Mouse (Mus musculus) fat pad, adult 2 months (tissue): ENCODE measurements at regions not wholly inside any gene's neighbourhood (a gene's known extent, or its start where the extent isn't known, plus 50 kb on each side); places are given as distances from the start of the nearest gene placed in this dataset.

Source experiments
- DNase-seq: peaks from one replicate; pipeline ENCODE4 v3.0.0-alpha.2; 2011; ENCODE audit warnings: low read depth, low spot score; ENCODE audit errors: extremely low read depth

GRCm38 (mm10) chr2:160068772-160069171 is 265.2 kb downstream of the Gm826 start:
- no peak for DNase-seq

GRCm38 (mm10) chr2:160067904-160068303 is 266.1 kb downstream of the Gm826 start:
- no peak for DNase-seq

- DNase-seq = no peak
Observed at GRCm38 (mm10) chr2:160066491-160067303, 267.3 kb downstream of the Gm826 start.

- DNase-seq = no peak
Observed at GRCm38 (mm10) chr2:160062148-160062937, 271.6 kb downstream of the Gm826 start.

DNA sequence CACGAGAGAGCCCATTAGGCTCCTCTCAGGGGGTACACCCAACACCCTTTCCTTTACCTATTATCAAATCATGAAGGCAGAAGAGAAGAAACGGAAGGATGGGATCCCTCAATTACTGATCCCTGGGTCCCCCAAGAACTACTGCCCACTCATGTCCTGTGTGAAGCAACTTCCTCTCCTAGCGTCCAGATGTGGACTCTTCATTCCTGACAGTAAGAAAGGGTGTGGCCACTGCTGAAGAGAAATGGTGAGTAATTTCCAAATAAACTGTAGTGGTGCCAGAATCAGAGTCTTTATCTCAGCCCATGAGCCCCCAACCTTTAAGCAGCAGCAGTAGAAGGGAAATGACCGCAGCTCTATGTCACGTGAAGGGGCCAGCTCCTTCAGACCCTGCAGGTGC is 273.9 kb downstream of the Gm826 start:
- no peak for DNase-seq

DNA sequence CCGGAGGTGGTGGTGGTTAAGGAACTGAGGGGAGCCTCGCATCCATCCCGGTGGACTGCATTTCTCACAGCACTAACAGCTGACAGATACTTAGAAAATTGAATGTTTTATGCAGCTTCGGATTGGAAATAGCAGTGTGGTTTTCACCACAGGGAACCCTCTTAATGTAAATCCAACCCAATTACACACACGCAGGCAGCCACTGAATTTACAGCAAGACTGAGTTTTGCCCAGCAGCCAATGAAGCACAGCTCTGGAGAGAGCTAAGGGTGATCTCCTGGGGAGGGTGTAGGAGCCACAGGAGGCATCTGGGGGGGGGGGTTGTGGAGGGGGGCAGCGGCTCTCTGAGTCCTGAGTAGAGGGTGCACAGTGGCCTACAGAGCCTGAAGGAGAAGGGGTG is 276.8 kb downstream of the Gm826 start:
- DNase-seq = no peak

DNA sequence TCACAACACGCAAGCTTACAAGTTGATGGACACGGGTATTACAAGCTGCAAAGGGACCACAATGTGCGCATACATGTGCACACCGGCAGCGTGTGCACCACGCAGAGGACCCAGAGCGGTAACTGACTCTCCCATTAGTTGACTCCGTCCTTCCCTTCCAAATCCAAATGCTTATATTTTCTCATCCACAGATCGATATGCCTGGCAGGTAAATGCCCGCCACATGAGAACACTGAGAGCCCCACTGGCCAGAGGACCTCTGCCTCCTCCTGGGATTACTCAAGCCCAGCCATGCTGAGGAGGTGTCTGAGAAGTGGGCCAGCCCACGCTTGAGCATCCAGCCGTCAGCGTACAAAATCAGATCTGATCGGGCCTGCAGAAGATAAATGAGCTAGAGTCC is 279.6 kb downstream of the Gm826 start:
- no peak for DNase-seq

DNA sequence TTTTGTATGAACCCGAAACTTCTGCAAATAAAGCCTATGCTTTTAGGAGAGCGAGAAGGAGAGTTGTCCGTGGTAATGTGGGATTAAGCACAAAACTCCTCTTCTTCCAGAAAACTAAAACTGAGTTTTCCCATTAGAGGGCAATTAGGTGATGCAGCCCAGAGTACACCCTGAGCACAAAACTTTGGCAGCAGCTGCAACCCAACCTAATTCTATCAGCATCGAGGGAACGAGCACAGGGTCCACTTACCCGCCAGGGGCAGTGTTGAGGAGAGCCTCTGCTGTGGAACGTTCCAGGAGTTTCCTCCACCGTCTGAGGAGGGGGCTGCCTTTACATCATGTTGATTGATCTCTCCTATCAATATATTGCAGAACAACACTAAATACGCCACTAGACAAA is 285.7 kb downstream of the Gm826 start:
- no peak for DNase-seq

DNA sequence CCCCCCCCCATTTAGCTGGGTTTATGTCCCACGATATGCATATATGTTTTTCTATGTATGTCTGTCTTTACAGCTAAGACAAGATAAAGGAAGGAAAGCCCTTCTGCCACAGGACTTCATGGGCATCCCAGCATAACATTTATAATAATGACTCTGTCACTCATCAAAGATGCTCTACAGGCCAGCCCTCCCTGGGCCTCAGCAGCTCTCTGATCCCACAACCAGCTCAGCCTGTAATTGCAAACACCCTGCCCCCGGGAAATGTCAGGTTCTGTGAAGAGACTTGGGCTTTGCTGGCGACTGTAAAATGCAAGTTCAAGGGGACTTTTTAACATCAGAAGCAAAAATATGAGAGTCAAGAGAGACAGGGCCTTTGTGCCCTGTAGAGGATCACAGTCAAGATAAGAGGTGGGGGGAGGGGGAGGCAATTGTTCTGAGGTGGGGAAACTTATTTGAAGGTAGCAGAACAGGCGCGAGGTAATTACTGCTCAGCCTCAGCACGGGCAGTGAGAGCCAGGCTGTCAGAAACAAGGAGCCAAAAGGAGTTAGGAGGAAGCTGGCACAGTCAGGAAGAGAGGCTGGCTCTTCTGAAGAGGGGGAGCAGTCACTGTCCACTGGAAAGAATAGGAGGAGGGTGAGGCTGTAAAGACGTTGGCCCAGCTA is 286.9 kb downstream of the Gm826 start:
- no peak for DNase-seq

- no peak for DNase-seq
Observed at GRCm38 (mm10) chr2:160044591-160044990, 289.4 kb downstream of the Gm826 start.

- no peak for DNase-seq
Observed at GRCm38 (mm10) chr2:160044184-160044583, 289.8 kb downstream of the Gm826 start.

GRCm38 (mm10) chr2:160029432-160029831 is 304.5 kb downstream of the Gm826 start:
- no peak for DNase-seq

DNA sequence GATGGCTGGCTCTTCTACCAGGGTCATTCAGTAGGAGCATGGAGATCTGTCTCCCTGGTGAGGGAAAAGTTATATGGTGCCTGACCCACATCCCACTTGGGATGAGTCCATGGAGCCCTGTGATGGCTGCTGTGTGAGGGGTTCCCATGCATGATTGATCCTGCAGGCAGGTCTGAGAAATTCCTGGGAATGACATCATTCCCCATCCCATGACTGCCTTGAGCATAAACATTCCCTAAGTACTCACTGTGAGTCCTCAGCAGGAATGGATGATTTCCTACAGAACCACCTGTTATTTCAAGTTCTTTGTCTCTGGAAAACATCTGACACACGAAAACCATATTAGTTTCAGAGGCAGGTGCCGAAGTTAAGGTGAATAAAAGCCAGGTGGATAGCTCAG is 305.5 kb downstream of the Gm826 start:
- DNase-seq = no peak

GRCm38 (mm10) chr2:160025911-160026310 is 308.1 kb downstream of the Gm826 start:
- no peak for DNase-seq

DNA sequence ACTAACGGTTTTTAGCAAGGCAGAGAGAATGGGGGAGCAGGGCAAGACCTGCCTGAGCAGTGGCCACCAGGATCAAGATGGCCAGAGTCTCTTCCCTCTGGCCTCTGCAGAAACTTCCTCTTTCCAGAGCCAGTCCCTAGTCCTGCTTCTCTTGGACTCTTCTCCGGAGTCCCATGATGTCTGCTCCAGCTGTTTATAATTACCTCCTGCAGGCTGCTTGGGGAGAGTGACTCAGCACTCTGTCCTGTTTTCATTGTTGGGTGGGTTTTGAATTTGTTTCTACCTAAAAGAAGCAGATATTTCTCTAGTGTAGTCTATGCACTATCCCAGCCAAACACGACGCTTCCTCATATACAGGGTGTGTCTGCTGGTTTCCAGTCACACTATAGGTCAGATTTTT is 312.4 kb downstream of the Gm826 start:
- DNase-seq = no peak

DNA sequence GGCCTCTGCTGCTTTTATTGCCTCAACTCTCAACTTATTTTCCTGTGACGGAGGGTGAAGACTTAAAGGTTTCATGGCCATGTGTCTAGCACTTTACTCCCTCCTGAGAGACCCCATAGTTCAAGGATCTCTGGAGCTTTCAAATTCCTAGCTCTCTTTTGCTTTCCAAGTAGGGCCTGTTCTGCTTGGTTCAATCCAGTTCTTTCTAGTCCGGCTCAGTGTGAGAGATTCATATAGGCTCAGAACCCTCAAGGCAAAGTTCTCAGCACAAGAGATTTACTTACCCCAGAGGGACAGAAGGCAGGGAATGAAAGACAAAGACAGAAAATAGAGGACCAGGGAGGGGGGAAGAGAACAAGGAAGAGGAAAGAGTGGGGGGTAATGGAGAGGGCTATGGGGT is 313.1 kb downstream of the Gm826 start:
- DNase-seq = no peak

GRCm38 (mm10) chr2:160017020-160017812 is 316.7 kb downstream of the Gm826 start:
- no peak for DNase-seq

GRCm38 (mm10) chr2:160011421-160011820 is 322.5 kb downstream of the Gm826 start:
- DNase-seq = no peak

- DNase-seq = no peak
Observed at GRCm38 (mm10) chr2:160002695-160003094, 331.3 kb downstream of the Gm826 start.

GRCm38 (mm10) chr2:160000449-160000848 is 333.5 kb downstream of the Gm826 start:
- no peak for DNase-seq

DNA sequence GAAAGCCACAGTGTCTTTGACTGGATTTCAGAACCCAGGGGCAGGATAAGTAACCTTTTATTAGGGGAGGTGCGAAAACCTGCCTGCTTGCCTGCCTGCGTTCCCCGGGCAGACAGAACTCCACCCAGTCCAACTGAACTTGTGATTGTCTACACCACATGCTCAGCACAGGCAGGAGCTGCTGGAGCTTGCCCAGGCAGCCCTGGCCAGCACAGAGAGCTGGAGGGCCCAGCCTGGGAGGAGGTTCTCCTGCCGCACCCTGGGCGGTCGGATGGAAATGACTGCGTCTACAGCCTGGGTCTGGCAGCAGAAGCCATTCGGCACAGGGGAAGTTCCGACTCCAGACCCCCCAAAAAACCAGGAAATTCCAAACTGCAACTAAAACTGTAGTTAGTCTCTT is 336.6 kb downstream of the Gm826 start:
- DNase-seq = no peak
